Mouse (Mus musculus) G1E (cell line): ENCODE measurements around the gene Plekha4.

Experiments
- CTCF ChIP-seq: IDR thresholded peaks from 2 replicates; pipeline ENCODE4 v1.5.1; 2012; ENCODE audit warnings: low read depth, low read length, inconsistent platforms, mixed read lengths
- GATA1 ChIP-seq: IDR thresholded peaks from 2 replicates; pipeline ENCODE4 v1.6.1; 2012; ENCODE audit warnings: borderline replicate concordance, low read length, inconsistent platforms, mixed read lengths

DNA sequence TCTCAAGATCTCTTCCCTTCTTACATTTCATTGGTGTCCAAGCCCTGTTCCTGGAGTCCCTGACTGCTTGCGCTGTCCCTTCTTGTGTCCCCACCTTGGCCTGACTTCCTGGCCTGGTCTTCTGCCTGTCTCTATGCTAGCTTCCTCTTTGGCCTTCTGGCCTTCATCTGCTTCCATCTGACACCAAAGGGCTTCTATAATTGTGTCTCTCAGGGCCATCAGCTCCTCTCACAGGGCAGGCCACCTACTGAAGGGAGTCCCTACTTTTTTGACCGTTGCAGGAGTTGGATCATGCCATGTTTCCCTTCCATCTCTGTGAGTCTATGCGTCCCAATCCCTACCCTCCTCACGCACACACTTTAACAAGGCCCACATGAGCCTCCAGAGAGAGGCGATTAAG is 63.8 kb downstream of the Plekha4 start:
- no peak for TF ChIP-seq CTCF
- TF ChIP-seq GATA1, result no peak
